Mouse (Mus musculus): ENCODE measurements at regions not wholly inside any gene's neighbourhood (a gene's known extent, or its start where the extent isn't known, plus 50 kb on each side); places are given as distances from the start of the nearest gene placed in this dataset.

- no peak for TF ChIP-seq POLR2A (IDR thresholded peaks at IDR 0.05; ENCODE audit: low read depth, low read length)
- no peak for TF ChIP-seq CTCF (conservative IDR thresholded peaks at IDR 0.05; ENCODE audit: insufficient read depth, insufficient read length, low read depth, low read length)
These were observed 81.0 kb upstream of the Dars start for GRCm38 (mm10) chr1:128498042-128498772.

All from kidney, adult 2 months (tissue).